Mouse (Mus musculus): ENCODE measurements around the gene Htra2. TPM values are rescaled to one million over a fixed set of nuclear protein-coding genes. Genes with fewer than 3 reads are reported as not detected.

Htra2 gene
- polyA plus RNA-seq, 1 experiment, result 96.2 TPM

DNA sequence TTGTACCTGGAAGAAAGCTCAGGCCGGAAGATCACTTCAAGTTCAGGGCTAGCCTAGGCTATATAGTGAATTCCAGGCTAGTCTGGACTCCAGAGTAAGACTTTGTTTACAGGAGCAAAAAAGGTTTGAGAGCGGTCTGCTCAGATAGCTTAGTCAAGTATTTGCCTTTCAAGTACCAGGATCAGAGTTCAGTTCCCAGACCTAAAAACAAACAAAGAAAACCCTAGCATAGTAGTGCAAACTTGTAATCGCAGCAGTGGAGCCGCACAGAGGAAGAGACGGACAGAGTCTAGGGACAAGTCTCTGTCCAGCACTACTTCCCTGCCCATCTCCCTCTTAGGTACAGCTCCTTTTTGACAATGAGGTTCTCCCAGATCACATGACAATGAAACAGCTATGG lies 25.1 kb upstream of the Htra2 start:
- no peak overlapping the region for H3K4me2 ChIP-seq (ENCODE audit: low read depth)
- H3K36me3 ChIP-seq (ENCODE audit: control insufficient read depth, insufficient read depth), result peaks cover 5% of the 10 kb centered on the region
- no peaks in the 10 kb centered on the region for H3K79me2 ChIP-seq (ENCODE audit: control insufficient read depth, insufficient read depth)
- H3ac ChIP-seq (ENCODE audit: control insufficient read depth, insufficient read length), result no peak overlapping the region
- H3K27me3 ChIP-seq (ENCODE audit: control insufficient read depth, insufficient read depth, insufficient read length), result peaks cover 4% of the 10 kb centered on the region
- TF ChIP-seq MYOD1 (IDR thresholded peaks at IDR 0.05; ENCODE audit: control insufficient read depth in 1 of 3, insufficient read length in 2 of 3, low read depth in 2 of 3) (no peak), SRF (IDR thresholded peaks at IDR 0.05; ENCODE audit: control insufficient read depth, insufficient read length, low read depth) (no peak), MYOG (IDR thresholded peaks at IDR 0.05; ENCODE audit: control insufficient read depth in 1 of 3, insufficient read depth in 1 of 3, insufficient read length in 2 of 3, low read depth in 2 of 3) (no peak), POLR2AphosphoS2 (IDR thresholded peaks at IDR 0.05; ENCODE audit: insufficient read length, low read depth) (no peak), CEBPB (IDR thresholded peaks at IDR 0.05; ENCODE audit: insufficient read depth, poor library complexity, severe bottlenecking) (no peak), REST (IDR thresholded peaks at IDR 0.05; ENCODE audit: insufficient read depth, insufficient read length) (no peak), E2F4 (IDR thresholded peaks at IDR 0.05; ENCODE audit: insufficient read depth) (no peak), TCF3 (IDR thresholded peaks at IDR 0.05; ENCODE audit: insufficient read length, low read depth) (no peak), POLR2A (IDR thresholded peaks at IDR 0.05; ENCODE audit: insufficient read length, low read depth) (no peak), MAX (IDR thresholded peaks at IDR 0.05; ENCODE audit: low read depth) (no peak), TCF12 (IDR thresholded peaks at IDR 0.05; ENCODE audit: insufficient read depth, poor library complexity, severe bottlenecking) (no peak), USF1 (IDR thresholded peaks at IDR 0.05; ENCODE audit: low read depth) (no peak)
- H3K4me3 ChIP-seq, result no peak overlapping the region

DNA sequence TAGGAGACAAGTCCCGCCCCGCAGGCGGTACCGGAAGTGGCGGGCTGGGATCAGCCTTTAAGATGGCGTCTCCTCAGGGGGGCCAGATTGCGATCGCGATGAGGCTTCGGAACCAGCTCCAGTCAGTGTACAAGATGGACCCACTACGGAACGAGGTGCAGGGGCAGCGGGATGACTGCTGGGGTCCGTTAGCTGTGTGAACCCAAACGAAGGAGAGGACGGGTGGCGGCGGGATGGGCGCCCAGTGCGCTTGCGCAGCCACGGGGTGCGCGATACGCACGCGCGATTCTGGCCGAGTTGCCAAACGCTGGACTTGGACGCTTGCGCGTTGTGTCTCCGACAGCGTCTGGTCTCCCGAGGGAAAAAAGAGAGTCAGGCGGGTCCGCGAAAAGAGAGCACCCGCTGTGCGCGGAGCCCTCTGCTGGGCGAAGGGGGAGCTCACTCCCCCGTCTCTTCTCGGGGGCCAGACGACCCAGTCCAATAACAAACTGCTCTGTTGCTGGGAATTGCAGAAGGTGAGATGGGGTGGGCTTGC lies 23.3 kb upstream of the Htra2 start:
- peaks cover 5% of the 10 kb centered on the region for H3K36me3 ChIP-seq (ENCODE audit: control insufficient read depth, insufficient read depth)
- TF ChIP-seq POLR2A (IDR thresholded peaks at IDR 0.05; ENCODE audit: insufficient read length, low read depth) (peak; percentile 57), USF1 (IDR thresholded peaks at IDR 0.05; ENCODE audit: low read depth) (no peak)
- H3K27me3 ChIP-seq (ENCODE audit: control insufficient read depth, insufficient read depth, insufficient read length), result peaks cover 4% of the 10 kb centered on the region
- H3ac ChIP-seq (ENCODE audit: control insufficient read depth, insufficient read length), result peak overlapping the region; percentile 32
- H3K4me3 ChIP-seq, result peak overlapping the region; percentile 93
- no peaks in the 10 kb centered on the region for H3K79me2 ChIP-seq (ENCODE audit: control insufficient read depth, insufficient read depth)
- H3K4me2 ChIP-seq (ENCODE audit: low read depth), result peak overlapping the region; percentile 80

DNA sequence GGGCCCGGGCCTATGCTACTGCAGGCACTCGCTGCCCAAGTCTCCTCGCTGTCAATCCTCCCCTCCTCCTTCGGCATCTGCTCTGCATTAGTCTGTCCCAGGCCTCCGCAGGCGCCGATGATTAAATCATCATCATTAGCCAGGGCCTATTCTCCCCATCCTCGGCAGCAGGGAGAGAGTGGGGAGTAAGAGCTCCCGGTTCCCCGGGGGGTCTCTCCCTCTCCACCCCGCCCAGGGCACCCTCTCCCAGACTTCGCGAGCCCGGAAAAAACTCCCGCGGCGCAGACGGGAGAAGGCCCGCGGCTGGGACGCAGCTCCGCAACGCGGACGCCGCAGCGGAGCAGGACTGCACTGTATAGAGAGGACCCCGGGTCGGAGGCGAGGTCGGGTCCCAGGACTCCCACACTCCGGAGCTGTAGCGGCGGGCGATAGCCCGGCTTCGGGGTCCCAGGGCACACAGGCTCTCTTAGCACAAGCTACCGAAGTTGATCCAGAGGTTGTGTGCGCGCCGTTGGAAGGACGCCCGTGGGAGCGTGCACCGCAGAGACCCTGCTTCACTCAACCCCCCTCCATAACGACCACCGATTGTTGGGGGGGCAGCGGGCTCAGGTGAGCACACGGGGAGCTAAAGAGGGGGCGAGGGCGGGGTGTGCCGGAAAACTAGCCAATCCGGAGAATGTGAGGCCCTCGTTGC lies 22.7 kb upstream of the Htra2 start, which contains the start of gene Pcgf1:
TSS of gene Pcgf1 (plus strand) at position 240 of the 694 bp plus-strand sequence.
- H3K27me3 ChIP-seq (ENCODE audit: control insufficient read depth, insufficient read depth, insufficient read length), result peaks cover 6% of the 10 kb centered on the region

DNA sequence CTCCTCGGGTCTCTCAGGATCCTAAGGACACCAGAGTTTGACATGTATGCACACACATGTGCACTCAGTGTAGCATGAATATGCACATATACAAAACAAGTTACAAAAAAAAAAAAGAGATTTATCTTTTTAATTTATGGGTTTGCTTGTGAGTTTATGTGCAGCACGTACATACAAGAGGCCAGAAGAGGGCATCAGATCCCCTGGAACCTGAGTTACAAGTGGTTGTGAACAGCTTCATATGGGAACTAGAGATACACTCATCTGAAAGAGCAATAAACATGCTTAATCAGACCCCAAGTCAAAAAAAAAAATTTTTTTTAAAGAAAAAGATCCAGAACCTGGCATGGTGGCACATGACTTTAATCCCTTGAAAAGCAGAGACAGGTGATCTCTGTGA lies 19.9 kb upstream of the Htra2 start:
- no peaks in the 10 kb centered on the region for H3K79me2 ChIP-seq (ENCODE audit: control insufficient read depth, insufficient read depth)
- peaks cover 34% of the 10 kb centered on the region for H3K27me3 ChIP-seq (ENCODE audit: control insufficient read depth, insufficient read depth, insufficient read length)
- no peaks in the 10 kb centered on the region for H3K36me3 ChIP-seq (ENCODE audit: control insufficient read depth, insufficient read depth)
- no peak overlapping the region for H3ac ChIP-seq (ENCODE audit: control insufficient read depth, insufficient read length)
- H3K4me2 ChIP-seq (ENCODE audit: low read depth), result no peak overlapping the region
- no peak overlapping the region for H3K4me3 ChIP-seq
- no peak for TF ChIP-seq USF1 (IDR thresholded peaks at IDR 0.05; ENCODE audit: low read depth)
- TF ChIP-seq REST (IDR thresholded peaks at IDR 0.05; ENCODE audit: insufficient read depth, insufficient read length), result no peak
- TF ChIP-seq MYOD1 (IDR thresholded peaks at IDR 0.05; ENCODE audit: control insufficient read depth in 1 of 3, insufficient read length in 2 of 3, low read depth in 2 of 3), result no peak
- TF ChIP-seq MAX (IDR thresholded peaks at IDR 0.05; ENCODE audit: low read depth), result no peak
- no peak for TF ChIP-seq TCF3 (IDR thresholded peaks at IDR 0.05; ENCODE audit: insufficient read length, low read depth)
- TF ChIP-seq E2F4 (IDR thresholded peaks at IDR 0.05; ENCODE audit: insufficient read depth), result no peak
- TF ChIP-seq MYOG (IDR thresholded peaks at IDR 0.05; ENCODE audit: control insufficient read depth in 1 of 3, insufficient read depth in 1 of 3, insufficient read length in 2 of 3, low read depth in 2 of 3), result no peak
- TF ChIP-seq POLR2A (IDR thresholded peaks at IDR 0.05; ENCODE audit: insufficient read length, low read depth), result no peak
- no peak for TF ChIP-seq SRF (IDR thresholded peaks at IDR 0.05; ENCODE audit: control insufficient read depth, insufficient read length, low read depth)
- TF ChIP-seq CEBPB (IDR thresholded peaks at IDR 0.05; ENCODE audit: insufficient read depth, poor library complexity, severe bottlenecking), result no peak
- no peak for TF ChIP-seq TCF12 (IDR thresholded peaks at IDR 0.05; ENCODE audit: insufficient read depth, poor library complexity, severe bottlenecking)
- no peak for TF ChIP-seq POLR2AphosphoS2 (IDR thresholded peaks at IDR 0.05; ENCODE audit: insufficient read length, low read depth)

More for the DNA sequence above, 22.7 kb upstream of the Htra2 start, which contains the start of gene Pcgf1:
- Histone ChIP-seq H3K4me2 (ENCODE audit: low read depth) (peak within 1 kb of the TSS; percentile 80), H3ac (ENCODE audit: control insufficient read depth, insufficient read length) (peak within 1 kb of the TSS; percentile 32), H3K4me3 (peak within 1 kb of the TSS; percentile 93), H3K36me3 (ENCODE audit: control insufficient read depth, insufficient read depth) (peaks cover 5% of the 10 kb centered on the region), H3K79me2 (ENCODE audit: control insufficient read depth, insufficient read depth) (no peaks in the 10 kb centered on the region)
- TF ChIP-seq E2F4 (IDR thresholded peaks at IDR 0.05; ENCODE audit: insufficient read depth) (no peak), SRF (IDR thresholded peaks at IDR 0.05; ENCODE audit: control insufficient read depth, insufficient read length, low read depth) (no peak), MAX (IDR thresholded peaks at IDR 0.05; ENCODE audit: low read depth) (no peak), TCF12 (IDR thresholded peaks at IDR 0.05; ENCODE audit: insufficient read depth, poor library complexity, severe bottlenecking) (no peak), MYOG (IDR thresholded peaks at IDR 0.05; ENCODE audit: control insufficient read depth in 1 of 3, insufficient read depth in 1 of 3, insufficient read length in 2 of 3, low read depth in 2 of 3) (no peak), TCF3 (IDR thresholded peaks at IDR 0.05; ENCODE audit: insufficient read length, low read depth) (no peak), USF1 (IDR thresholded peaks at IDR 0.05; ENCODE audit: low read depth) (no peak), REST (IDR thresholded peaks at IDR 0.05; ENCODE audit: insufficient read depth, insufficient read length) (no peak)

DNA sequence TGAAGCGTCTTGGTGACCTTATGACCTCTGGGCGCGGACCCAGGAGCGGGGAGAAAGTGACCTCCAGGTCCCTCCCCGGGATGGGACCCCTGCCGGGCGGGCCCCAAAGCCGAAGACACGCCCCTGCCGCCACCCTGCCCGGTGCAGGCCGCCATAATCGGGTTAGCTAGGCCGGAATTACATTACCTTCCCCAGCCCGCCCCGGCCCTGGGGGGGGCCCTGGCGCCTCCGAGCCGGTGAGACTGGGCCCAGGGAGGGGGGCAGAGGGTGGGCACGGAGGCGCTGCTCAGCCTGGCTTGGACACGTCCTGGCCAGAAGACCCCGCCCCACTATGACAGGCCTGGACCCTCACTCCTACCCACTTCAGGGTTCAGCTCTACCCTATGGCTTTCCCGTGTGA lies 16.1 kb upstream of the Htra2 start:
- TF ChIP-seq CEBPB (IDR thresholded peaks at IDR 0.05; ENCODE audit: insufficient read depth, poor library complexity, severe bottlenecking) (no peak), TCF12 (IDR thresholded peaks at IDR 0.05; ENCODE audit: insufficient read depth, poor library complexity, severe bottlenecking) (no peak), SRF (IDR thresholded peaks at IDR 0.05; ENCODE audit: control insufficient read depth, insufficient read length, low read depth) (no peak), E2F4 (IDR thresholded peaks at IDR 0.05; ENCODE audit: insufficient read depth) (no peak), POLR2AphosphoS2 (IDR thresholded peaks at IDR 0.05; ENCODE audit: insufficient read length, low read depth) (no peak), TCF3 (IDR thresholded peaks at IDR 0.05; ENCODE audit: insufficient read length, low read depth) (no peak), MAX (IDR thresholded peaks at IDR 0.05; ENCODE audit: low read depth) (no peak), REST (IDR thresholded peaks at IDR 0.05; ENCODE audit: insufficient read depth, insufficient read length) (no peak), POLR2A (IDR thresholded peaks at IDR 0.05; ENCODE audit: insufficient read length, low read depth) (no peak), MYOG (IDR thresholded peaks at IDR 0.05; ENCODE audit: control insufficient read depth in 1 of 3, insufficient read depth in 1 of 3, insufficient read length in 2 of 3, low read depth in 2 of 3) (no peak), MYOD1 (IDR thresholded peaks at IDR 0.05; ENCODE audit: control insufficient read depth in 1 of 3, insufficient read length in 2 of 3, low read depth in 2 of 3) (no peak), USF1 (IDR thresholded peaks at IDR 0.05; ENCODE audit: low read depth) (no peak)
- H3K4me3 ChIP-seq, result no peak overlapping the region
- H3K79me2 ChIP-seq (ENCODE audit: control insufficient read depth, insufficient read depth), result no peaks in the 10 kb centered on the region
- H3K36me3 ChIP-seq (ENCODE audit: control insufficient read depth, insufficient read depth), result no peaks in the 10 kb centered on the region
- H3ac ChIP-seq (ENCODE audit: control insufficient read depth, insufficient read length), result no peak overlapping the region
- peaks cover 61% of the 10 kb centered on the region for H3K27me3 ChIP-seq (ENCODE audit: control insufficient read depth, insufficient read depth, insufficient read length)
- no peak overlapping the region for H3K4me2 ChIP-seq (ENCODE audit: low read depth)
